Comparison of ENCODE assay signal across 12 mouse cellular contexts in the genomic region with DNA sequence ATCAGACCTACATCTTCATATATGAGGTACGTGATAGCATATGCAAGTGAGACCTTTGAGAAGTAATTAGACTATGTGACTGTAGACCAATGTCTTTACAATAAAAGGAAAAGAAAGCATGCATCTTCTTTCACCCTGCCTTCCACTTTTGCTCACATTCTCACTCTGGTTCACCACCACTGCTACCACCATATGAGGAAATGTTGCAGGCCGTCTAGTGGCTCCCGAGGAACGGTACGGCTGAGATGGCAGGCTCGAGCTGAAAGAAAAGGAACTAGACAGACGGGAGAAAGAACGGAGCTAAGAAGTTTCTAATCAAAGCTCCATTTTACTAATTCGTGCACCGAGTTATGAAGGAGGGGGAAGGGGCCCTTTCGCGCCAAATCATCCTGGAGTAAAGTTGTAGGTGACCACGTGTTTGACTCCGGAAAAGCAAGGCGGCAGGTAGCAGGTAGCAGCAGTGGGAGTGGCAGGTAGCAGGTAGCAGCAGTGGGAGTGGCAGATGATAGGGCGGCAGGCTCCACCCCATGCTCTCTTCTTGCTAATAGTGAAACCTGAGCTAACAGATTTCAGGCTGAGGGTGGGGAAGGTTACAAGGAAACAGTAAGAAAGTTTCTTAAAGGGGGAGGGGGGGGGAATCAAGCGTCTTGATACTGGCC.
A peak's percentile ranks its signal among the peaks of the same experiment; 100 is the strongest.
DNase-seq lines count a peak whose midpoint lies in the region; ATAC-seq lines count a peak whose summit lies in the region.
"Had no signal": no experiment of that assay in that cellular context is flagged by ENCODE, and none has a peak within 500 bp of the region (broad histone marks: within the 10 kb centered on the region; RNA-seq: fewer than 3 reads in every experiment).

No protein-coding gene starts in this region.

- H3K27ac ChIP-seq in heart, embryonic 15.5 days = no peak overlapping the region
- H3K27ac ChIP-seq in lung, embryonic 16.5 days (ENCODE audit: low read length) = no peak overlapping the region
- H3K27ac ChIP-seq in hindbrain, embryonic 10.5 days = no peak overlapping the region

- no peak overlapping the region for H3K9ac ChIP-seq in heart, embryonic 15.5 days
- no peak overlapping the region for H3K9ac ChIP-seq in lung, embryonic 16.5 days (ENCODE audit: low read length)

- no peak for DNase-seq in heart, postnatal 25 days (ENCODE audit: low spot score)
- peak; percentile 39 for DNase-seq in ZHBTc4 (ENCODE audit: low read depth, low spot score)
- peak; percentile 26 for DNase-seq in kidney, adult 9 months
- no peak for DNase-seq in hindbrain, embryonic 10.5 days (ENCODE audit: low spot score)
- no peak for DNase-seq in gastrocnemius, postnatal 4 days (ENCODE audit: low spot score in 2 of 2)
- DNase-seq: gastrocnemius, postnatal 14 days; right cerebral cortex, postnatal 14 days had no signal

- no peaks in the 10 kb centered on the region for H3K9me3 ChIP-seq in heart, embryonic 15.5 days (replicated peaks)
- no peaks in the 10 kb centered on the region for H3K9me3 ChIP-seq in lung, embryonic 16.5 days (ENCODE audit: control insufficient read depth, low read length)
- H3K9me3 ChIP-seq in hindbrain, embryonic 10.5 days = no peaks in the 10 kb centered on the region
- H3K9me3 ChIP-seq: G1E had no signal

- H3K4me3 ChIP-seq in heart, embryonic 15.5 days = peak overlapping the region; percentile 34
- peak overlapping the region; percentile 29 for H3K4me3 ChIP-seq in lung, embryonic 16.5 days (ENCODE audit: low read length)
- H3K4me3 ChIP-seq in hindbrain, embryonic 10.5 days = no peak overlapping the region

- H3K36me3 ChIP-seq in heart, embryonic 15.5 days = no peaks in the 10 kb centered on the region
- H3K36me3 ChIP-seq in lung, embryonic 16.5 days (ENCODE audit: control insufficient read depth, insufficient read depth, low read length) = no peaks in the 10 kb centered on the region
- no peaks in the 10 kb centered on the region for H3K36me3 ChIP-seq in hindbrain, embryonic 10.5 days
- H3K36me3 ChIP-seq: G1E had no signal

- intact Hi-C loops in heart, postnatal 25 days (cut with DNase I) = no loop called here

- 0 out of 2 replicates have a peak, but pooled peaks cover 5% of the 10 kb centered on the region for H3K4me1 ChIP-seq in heart, embryonic 15.5 days (replicated peaks)
- H3K4me1 ChIP-seq in lung, embryonic 16.5 days (replicated peaks; ENCODE audit: control insufficient read depth, insufficient read depth, low read length) = no peaks in the 10 kb centered on the region
- H3K4me1 ChIP-seq in hindbrain, embryonic 10.5 days (replicated peaks) = peaks cover 8% of the 10 kb centered on the region

- peak overlapping the region; percentile 65 for H3K4me2 ChIP-seq in heart, embryonic 15.5 days
- peak overlapping the region; percentile 44 for H3K4me2 ChIP-seq in lung, embryonic 16.5 days (ENCODE audit: low read depth, low read length)
- H3K4me2 ChIP-seq: midbrain, embryonic 11.5 days had no signal

- H3K27me3 ChIP-seq in heart, embryonic 15.5 days = no peaks in the 10 kb centered on the region
- H3K27me3 ChIP-seq in lung, embryonic 16.5 days (ENCODE audit: control insufficient read depth, insufficient read depth, low read depth, low read length) = no peaks in the 10 kb centered on the region
- no peaks in the 10 kb centered on the region for H3K27me3 ChIP-seq in hindbrain, embryonic 10.5 days (ENCODE audit: insufficient read depth, poor library complexity, severe bottlenecking)

- 11% methylated on average over 17 of the region's 17 CpGs for WGBS in heart, embryonic 15.5 days
- 20% methylated on average over 17 of the region's 17 CpGs for WGBS in lung, embryonic 16.5 days
- WGBS in hindbrain, embryonic 10.5 days = 27% methylated on average over 17 of the region's 17 CpGs

- no peak for ATAC-seq in heart, embryonic 15.5 days (replicated peaks; ENCODE audit: insufficient number of reproducible peaks, insufficient read depth, low FRiP score, low read depth)
- ATAC-seq in lung, embryonic 16.5 days (ENCODE audit: low read depth) = peak; percentile 91
- no peak for ATAC-seq in megakaryocyte-erythroid progenitor cell, adult 5-6 weeks (replicated peaks; ENCODE audit: low FRiP score, low TSS enrichment, poor library complexity, severe bottlenecking)

Comparison
In these comparisons a context has a peak if more than half of its experiments do, and no peak if none do; other contexts are left out.
1. DNase-seq: peak in ZHBTc4 (single experiment) and kidney, adult 9 months (single experiment); none in heart, postnatal 25 days (single experiment), hindbrain, embryonic 10.5 days (single experiment) and gastrocnemius, postnatal 4 days (0 of 2).